Mouse (Mus musculus): Measurements from ENCODE around the gene Maff. TPM values are rescaled to one million over a fixed set of nuclear protein-coding genes. Genes with fewer than 3 reads are reported as not detected.
A peak's percentile ranks its signal among the peaks of the same experiment; 100 is the strongest.

Maff gene
- polyA plus RNA-seq, 1 experiment from 2014 or later: 5.2 TPM

DNA sequence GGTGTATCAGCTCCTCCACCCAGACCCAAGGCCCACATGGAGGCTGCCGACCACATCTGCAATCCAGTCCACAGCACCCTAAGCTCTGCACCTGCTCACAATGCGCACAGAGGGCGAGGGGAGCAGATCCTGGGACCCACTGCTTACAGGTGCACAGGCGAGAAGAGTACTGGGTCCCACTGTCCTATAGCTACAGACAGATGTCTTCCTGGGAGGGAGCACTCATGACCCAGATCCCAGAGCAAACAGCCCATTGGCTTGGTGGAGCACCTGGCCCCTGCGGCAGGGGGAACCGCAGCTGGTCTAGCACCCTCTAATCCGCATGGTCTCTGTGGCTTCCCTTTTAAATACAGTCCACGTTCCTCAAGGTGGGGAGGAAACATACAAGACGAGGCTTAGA lies 35.2 kb downstream of the Maff start:
- ATAC-seq (ENCODE audit: low read depth): no peak
- peaks cover 22% of the 10 kb centered on the region for H3K4me1 ChIP-seq (replicated peaks; ENCODE audit: control insufficient read depth, insufficient read depth, low read length)
- no peaks in the 10 kb centered on the region for H3K9me3 ChIP-seq (ENCODE audit: control insufficient read depth, low read length)
- H3K27ac ChIP-seq (ENCODE audit: low read length): no peak overlapping the region
- no peaks in the 10 kb centered on the region for H3K27me3 ChIP-seq (ENCODE audit: control insufficient read depth, insufficient read depth, low read depth, low read length)
- peaks cover 8% of the 10 kb centered on the region for H3K36me3 ChIP-seq (ENCODE audit: control insufficient read depth, insufficient read depth, low read length)
- H3K9ac ChIP-seq (ENCODE audit: low read length): no peak overlapping the region
- no peak overlapping the region for H3K4me2 ChIP-seq (ENCODE audit: low read depth, low read length)
- WGBS: 82% methylated on average over 9 of the region's 9 CpGs
- no peak overlapping the region for H3K4me3 ChIP-seq (ENCODE audit: low read length)

DNA sequence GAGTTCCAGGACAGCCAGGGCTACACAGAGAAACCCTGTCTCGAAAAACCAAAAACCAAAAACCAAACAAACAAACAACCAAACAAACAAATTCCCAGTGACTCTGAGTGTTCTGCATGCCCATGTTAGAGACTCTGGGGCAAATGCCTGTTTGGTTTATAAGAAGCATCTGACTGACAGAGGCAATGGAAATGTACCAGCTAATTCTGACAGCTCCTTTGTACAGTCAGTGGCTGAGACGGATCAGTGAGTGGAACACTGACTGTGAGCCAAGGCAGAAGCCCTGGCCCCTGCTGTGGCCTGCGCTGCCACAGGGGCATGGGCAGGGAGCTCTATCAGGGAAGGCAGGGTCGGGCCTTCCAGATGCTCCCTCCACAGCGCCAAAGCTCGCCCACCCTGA lies 40.7 kb downstream of the Maff start:
- Histone ChIP-seq H3K27me3 (ENCODE audit: control insufficient read depth, insufficient read depth, low read depth, low read length) (no peaks in the 10 kb centered on the region), H3K4me1 (replicated peaks; ENCODE audit: control insufficient read depth, insufficient read depth, low read length) (peaks cover 47% of the 10 kb centered on the region), H3K9ac (ENCODE audit: low read length) (no peak overlapping the region), H3K4me2 (ENCODE audit: low read depth, low read length) (no peak overlapping the region), H3K9me3 (ENCODE audit: control insufficient read depth, low read length) (no peaks in the 10 kb centered on the region), H3K27ac (ENCODE audit: low read length) (no peak overlapping the region), H3K4me3 (ENCODE audit: low read length) (no peak overlapping the region), H3K36me3 (ENCODE audit: control insufficient read depth, insufficient read depth, low read length) (no peaks in the 10 kb centered on the region)
- no peak for ATAC-seq (ENCODE audit: low read depth)
- 73% methylated on average over 6 of the region's 6 CpGs for WGBS

- no peaks in the 10 kb centered on the region for H3K27me3 ChIP-seq (ENCODE audit: control insufficient read depth, insufficient read depth, low read depth, low read length)
- H3K4me1 ChIP-seq (replicated peaks; ENCODE audit: control insufficient read depth, insufficient read depth, low read length): peaks cover 52% of the 10 kb centered on the region
- no peaks in the 10 kb centered on the region for H3K36me3 ChIP-seq (ENCODE audit: control insufficient read depth, insufficient read depth, low read length)
- no peak overlapping the region for H3K27ac ChIP-seq (ENCODE audit: low read length)
- no peak overlapping the region for H3K4me2 ChIP-seq (ENCODE audit: low read depth, low read length)
- 82% methylated on average over 7 of the region's 7 CpGs for WGBS
- H3K9me3 ChIP-seq (ENCODE audit: control insufficient read depth, low read length): no peaks in the 10 kb centered on the region
- no peak overlapping the region for H3K4me3 ChIP-seq (ENCODE audit: low read length)
- H3K9ac ChIP-seq (ENCODE audit: low read length): no peak overlapping the region
- ATAC-seq (ENCODE audit: low read depth): no peak
Observed at GRCm38 (mm10) chr15:79387611-79388010, 41.2 kb downstream of the Maff start.

DNA sequence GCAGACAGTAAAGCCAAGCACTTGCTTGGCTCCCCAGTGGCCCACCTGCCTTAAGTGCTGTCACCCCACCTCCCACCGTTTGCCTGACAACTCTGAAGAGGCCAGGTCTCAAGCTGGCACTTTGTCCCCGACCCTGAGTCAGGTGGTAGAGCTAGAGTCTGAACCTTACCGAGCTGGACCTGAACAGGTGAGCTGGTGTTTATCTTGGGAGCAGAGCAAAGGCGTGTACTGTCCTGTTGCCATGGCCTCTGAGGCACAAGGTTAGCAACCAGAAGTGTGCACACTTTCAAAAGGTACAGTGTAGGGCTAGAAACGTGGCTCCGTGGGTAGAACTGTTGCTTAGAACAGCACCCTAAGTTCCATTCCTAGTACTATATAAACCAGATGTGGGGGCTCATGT lies 41.8 kb downstream of the Maff start:
- Histone ChIP-seq H3K4me2 (ENCODE audit: low read depth, low read length) (no peak overlapping the region), H3K4me1 (replicated peaks; ENCODE audit: control insufficient read depth, insufficient read depth, low read length) (peaks cover 57% of the 10 kb centered on the region), H3K36me3 (ENCODE audit: control insufficient read depth, insufficient read depth, low read length) (no peaks in the 10 kb centered on the region), H3K27ac (ENCODE audit: low read length) (peak overlapping the region; percentile 6; the same call in 1 of the 2 replicates), H3K4me3 (ENCODE audit: low read length) (no peak overlapping the region), H3K9me3 (ENCODE audit: control insufficient read depth, low read length) (no peaks in the 10 kb centered on the region), H3K9ac (ENCODE audit: low read length) (0 out of 2 replicates have a peak overlapping the region, but pooled peaks have one; percentile 17), H3K27me3 (ENCODE audit: control insufficient read depth, insufficient read depth, low read depth, low read length) (no peaks in the 10 kb centered on the region)
- 51% methylated on average over 6 of the region's 6 CpGs for WGBS
- no peak for ATAC-seq (ENCODE audit: low read depth)

- H3K9me3 ChIP-seq (ENCODE audit: control insufficient read depth, low read length): no peaks in the 10 kb centered on the region
- no peak overlapping the region for H3K4me2 ChIP-seq (ENCODE audit: low read depth, low read length)
- peak overlapping the region; percentile 65 for H3K27ac ChIP-seq (ENCODE audit: low read length)
- ATAC-seq (ENCODE audit: low read depth): no peak
- no peak overlapping the region for H3K9ac ChIP-seq (ENCODE audit: low read length)
- peaks cover 79% of the 10 kb centered on the region for H3K4me1 ChIP-seq (replicated peaks; ENCODE audit: control insufficient read depth, insufficient read depth, low read length)
- H3K36me3 ChIP-seq (ENCODE audit: control insufficient read depth, insufficient read depth, low read length): no peaks in the 10 kb centered on the region
- 50% methylated on average over 6 of the region's 6 CpGs for WGBS
- no peak overlapping the region for H3K4me3 ChIP-seq (ENCODE audit: low read length)
- no peaks in the 10 kb centered on the region for H3K27me3 ChIP-seq (ENCODE audit: control insufficient read depth, insufficient read depth, low read depth, low read length)
Observed at GRCm38 (mm10) chr15:79390434-79390833, 44.0 kb downstream of the Maff start.

- peak; percentile 92 for ATAC-seq (ENCODE audit: low read depth)
Observed at GRCm38 (mm10) chr15:79391447-79392093, 45.1 kb downstream of the Maff start.

DNA sequence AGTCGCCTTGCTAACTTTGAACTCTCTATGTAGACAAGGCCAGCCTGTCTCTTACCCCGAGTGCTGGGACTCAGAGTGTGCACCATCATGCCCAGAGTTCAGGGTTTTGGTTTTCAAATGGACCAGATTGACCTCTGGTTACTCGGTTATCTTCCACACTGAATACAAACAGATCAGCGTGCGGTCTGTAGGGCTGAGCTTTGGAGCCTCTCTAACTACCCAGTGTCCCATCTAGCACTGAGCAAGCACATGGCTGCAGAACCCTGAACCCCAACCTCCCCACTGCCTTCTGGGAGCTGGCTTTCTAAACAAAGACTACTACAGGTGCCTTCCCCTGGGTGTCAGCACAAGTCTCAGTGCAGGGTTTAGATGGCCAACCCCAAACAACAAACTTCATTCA lies 46.1 kb downstream of the Maff start:
- H3K4me1 ChIP-seq (replicated peaks; ENCODE audit: control insufficient read depth, insufficient read depth, low read length): peaks cover 87% of the 10 kb centered on the region
- H3K9me3 ChIP-seq (ENCODE audit: control insufficient read depth, low read length): no peaks in the 10 kb centered on the region
- 58% methylated on average over 5 of the region's 5 CpGs for WGBS
- no peak overlapping the region; the same call in 1 of the 2 replicates for H3K9ac ChIP-seq (ENCODE audit: low read length)
- peak overlapping the region; percentile 65 for H3K27ac ChIP-seq (ENCODE audit: low read length)
- no peak overlapping the region for H3K4me2 ChIP-seq (ENCODE audit: low read depth, low read length)
- no peak overlapping the region for H3K4me3 ChIP-seq (ENCODE audit: low read length)
- no peaks in the 10 kb centered on the region for H3K27me3 ChIP-seq (ENCODE audit: control insufficient read depth, insufficient read depth, low read depth, low read length)
- ATAC-seq (ENCODE audit: low read depth): no peak
- H3K36me3 ChIP-seq (ENCODE audit: control insufficient read depth, insufficient read depth, low read length): no peaks in the 10 kb centered on the region

More at GRCm38 (mm10) chr15:79391447-79392093, 45.1 kb downstream of the Maff start:
- no peaks in the 10 kb centered on the region for H3K27me3 ChIP-seq (ENCODE audit: control insufficient read depth, insufficient read depth, low read depth, low read length)
- H3K9me3 ChIP-seq (ENCODE audit: control insufficient read depth, low read length): no peaks in the 10 kb centered on the region
- peaks cover 86% of the 10 kb centered on the region for H3K4me1 ChIP-seq (replicated peaks; ENCODE audit: control insufficient read depth, insufficient read depth, low read length)
- no peak overlapping the region for H3K9ac ChIP-seq (ENCODE audit: low read length)
- no peak overlapping the region for H3K4me2 ChIP-seq (ENCODE audit: low read depth, low read length)
- WGBS: 21% methylated on average over 7 of the region's 7 CpGs
- no peaks in the 10 kb centered on the region for H3K36me3 ChIP-seq (ENCODE audit: control insufficient read depth, insufficient read depth, low read length)
- H3K27ac ChIP-seq (ENCODE audit: low read length): peak overlapping the region; percentile 65
- H3K4me3 ChIP-seq (ENCODE audit: low read length): no peak overlapping the region

GRCm38 (mm10) chr15:79393101-79393500 lies 46.7 kb downstream of the Maff start:
- Histone ChIP-seq H3K27me3 (ENCODE audit: control insufficient read depth, insufficient read depth, low read depth, low read length) (no peaks in the 10 kb centered on the region), H3K27ac (ENCODE audit: low read length) (peak overlapping the region; percentile 65), H3K36me3 (ENCODE audit: control insufficient read depth, insufficient read depth, low read length) (no peaks in the 10 kb centered on the region), H3K9ac (ENCODE audit: low read length) (no peak overlapping the region), H3K4me1 (replicated peaks; ENCODE audit: control insufficient read depth, insufficient read depth, low read length) (peaks cover 84% of the 10 kb centered on the region), H3K4me2 (ENCODE audit: low read depth, low read length) (no peak overlapping the region), H3K4me3 (ENCODE audit: low read length) (no peak overlapping the region), H3K9me3 (ENCODE audit: control insufficient read depth, low read length) (no peaks in the 10 kb centered on the region)
- WGBS: 87% methylated on average over 6 of the region's 6 CpGs
- ATAC-seq (ENCODE audit: low read depth): no peak

GRCm38 (mm10) chr15:79394842-79395241 lies 48.4 kb downstream of the Maff start:
- peak overlapping the region; percentile 21; the same call in 1 of the 2 replicates for H3K27ac ChIP-seq (ENCODE audit: low read length)
- peaks cover 74% of the 10 kb centered on the region for H3K4me1 ChIP-seq (replicated peaks; ENCODE audit: control insufficient read depth, insufficient read depth, low read length)
- H3K36me3 ChIP-seq (ENCODE audit: control insufficient read depth, insufficient read depth, low read length): no peaks in the 10 kb centered on the region
- WGBS: 22% methylated on average over 4 of the region's 4 CpGs
- no peak overlapping the region for H3K9ac ChIP-seq (ENCODE audit: low read length)
- H3K4me3 ChIP-seq (ENCODE audit: low read length): no peak overlapping the region
- peak; percentile 15; the same call in 1 of the 2 replicates for ATAC-seq (ENCODE audit: low read depth)
- no peaks in the 10 kb centered on the region for H3K27me3 ChIP-seq (ENCODE audit: control insufficient read depth, insufficient read depth, low read depth, low read length)
- no peaks in the 10 kb centered on the region for H3K9me3 ChIP-seq (ENCODE audit: control insufficient read depth, low read length)
- peak overlapping the region; percentile 40; the same call in 1 of the 2 replicates for H3K4me2 ChIP-seq (ENCODE audit: low read depth, low read length)

Data from lung, embryonic 16.5 days (tissue).